Mouse (Mus musculus): ENCODE data around the gene Pcdh11x.
"Not testable (repeated sequence)": the region's sequence is repeated elsewhere in the genome, so short reads cannot be mapped to it uniquely, and the experiment has no call there.

Gene Pcdh11x

DNA sequence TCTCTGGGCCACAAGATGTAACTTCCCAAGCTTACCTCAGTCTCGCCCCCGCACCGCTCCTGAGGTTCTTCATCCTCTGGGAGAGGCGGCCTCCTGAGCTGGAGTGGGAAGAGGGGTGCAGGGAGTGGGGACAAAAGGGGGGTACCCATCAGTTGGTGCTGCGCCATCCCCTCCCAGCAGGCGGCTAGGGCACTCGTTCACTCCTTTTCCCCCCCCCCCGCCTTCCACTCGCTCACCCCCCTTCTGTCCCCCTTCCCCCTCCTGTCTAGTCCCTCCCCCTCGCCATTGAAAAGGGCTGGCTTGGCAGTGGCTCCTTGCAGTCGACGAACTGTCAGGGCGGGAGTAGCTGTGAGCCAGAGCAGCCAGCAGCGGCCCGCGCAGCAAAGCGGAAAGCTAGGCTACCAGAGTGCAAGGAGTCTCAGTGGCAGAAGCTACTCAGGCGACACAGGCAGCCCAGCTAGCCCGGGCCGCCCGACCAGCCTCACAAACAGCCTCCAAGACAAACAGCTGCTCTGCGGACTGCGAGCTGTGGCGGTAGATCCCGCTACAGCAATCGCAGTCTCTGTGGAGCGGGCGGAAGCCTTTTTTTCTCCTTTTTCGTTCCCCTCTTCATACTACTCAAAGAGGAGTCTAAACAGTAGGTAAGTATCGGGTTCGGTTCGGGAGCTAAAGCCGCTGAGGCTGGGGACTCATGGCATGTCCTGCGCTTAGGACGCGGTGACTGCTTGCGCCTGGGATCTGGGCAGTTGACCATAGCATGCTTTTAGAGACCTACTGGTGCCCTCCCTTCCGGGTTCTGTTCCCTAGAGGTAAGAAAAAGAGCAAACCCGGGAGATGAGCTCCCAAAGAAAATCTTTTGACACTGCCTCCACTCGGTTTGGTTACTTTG, at the start of gene Pcdh11x:
Pcdh11x (plus strand) TSS at position 249 of the 889 bp plus-strand sequence.
- no peak for DNase-seq (ENCODE audit: low read depth)

DNA sequence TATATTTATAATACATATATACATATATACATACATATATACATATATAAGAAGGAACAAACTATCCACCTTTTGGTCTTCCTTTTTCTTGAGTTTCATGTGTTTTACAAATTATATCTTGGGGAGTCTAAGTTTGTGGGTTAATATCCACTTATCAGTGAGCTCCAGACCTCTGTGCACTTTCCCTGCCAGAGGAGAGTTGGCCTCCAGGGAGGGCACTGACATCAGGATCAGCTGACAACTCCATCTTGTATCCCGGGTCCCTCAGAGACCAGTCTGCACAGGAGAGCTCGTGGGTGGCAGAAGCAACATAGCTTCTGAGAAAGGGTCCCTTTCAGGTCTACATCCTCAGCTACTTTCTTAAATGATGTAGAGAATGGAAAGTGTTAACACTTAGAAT, 30.0 kb upstream of the Pcdh11x start:
- DNase-seq (ENCODE audit: low read depth), result no peak

DNA sequence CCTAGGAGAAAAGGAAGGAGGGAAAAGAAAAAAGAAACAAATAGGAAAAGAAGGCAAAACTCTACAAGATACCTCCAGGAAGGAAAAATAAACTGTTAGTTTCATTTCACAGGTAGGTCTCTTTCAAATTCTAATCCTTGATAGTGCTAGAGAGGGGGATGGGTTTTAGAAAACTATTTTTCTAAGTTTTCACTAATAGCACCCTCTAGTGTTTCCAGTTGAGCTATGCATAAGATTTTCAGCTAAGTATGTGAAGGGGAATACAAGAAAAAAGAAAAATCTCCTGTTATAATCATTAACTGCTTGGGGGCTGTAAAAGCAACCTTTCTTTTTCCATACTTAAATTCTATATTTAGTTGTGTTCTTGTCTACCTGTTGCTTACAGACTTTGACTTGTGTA, 4.5 kb upstream of the Pcdh11x start:
- DNase-seq (ENCODE audit: low read depth), result no peak

DNA sequence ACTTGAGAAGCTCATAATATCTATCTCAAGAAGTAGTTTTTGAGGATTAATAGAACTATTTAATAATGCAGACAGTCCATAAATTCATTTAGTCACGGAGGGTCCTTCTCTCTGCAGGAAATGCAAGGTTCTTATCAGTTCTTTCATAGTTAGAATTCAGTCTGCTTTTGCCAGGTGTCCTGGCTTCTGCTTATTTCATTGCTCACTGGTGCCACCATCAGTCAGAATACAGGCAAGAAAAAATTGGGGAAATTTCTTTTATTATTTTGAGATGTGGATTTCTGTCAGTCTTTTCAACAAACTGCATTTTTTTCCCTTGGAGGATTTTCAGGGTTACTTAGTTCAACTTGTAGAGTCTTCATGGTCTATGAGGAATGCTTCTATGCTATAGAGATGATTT, 2.6 kb upstream of the Pcdh11x start:
- DNase-seq (ENCODE audit: low read depth), result no peak

DNA sequence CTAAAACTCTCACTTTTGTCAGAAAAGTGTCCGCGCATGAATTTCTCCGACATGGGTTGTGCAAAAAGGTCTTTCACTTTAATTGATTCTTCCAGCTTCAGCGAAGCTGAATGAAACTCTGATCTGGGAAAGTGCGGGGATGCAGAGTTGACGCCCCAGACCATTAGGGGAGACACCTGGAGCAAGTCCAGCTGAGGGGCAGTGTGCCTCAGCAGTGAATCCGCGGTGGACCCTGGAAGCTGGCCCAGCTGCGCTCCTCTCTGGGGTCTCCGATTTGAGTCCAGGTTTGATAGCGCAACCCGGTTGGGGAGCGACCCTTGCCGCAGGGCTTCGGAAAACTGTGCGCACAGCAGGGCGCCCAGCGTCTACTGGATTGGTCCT, 831 bp downstream of the Pcdh11x start:
- no peak for DNase-seq (ENCODE audit: low read depth)

DNA sequence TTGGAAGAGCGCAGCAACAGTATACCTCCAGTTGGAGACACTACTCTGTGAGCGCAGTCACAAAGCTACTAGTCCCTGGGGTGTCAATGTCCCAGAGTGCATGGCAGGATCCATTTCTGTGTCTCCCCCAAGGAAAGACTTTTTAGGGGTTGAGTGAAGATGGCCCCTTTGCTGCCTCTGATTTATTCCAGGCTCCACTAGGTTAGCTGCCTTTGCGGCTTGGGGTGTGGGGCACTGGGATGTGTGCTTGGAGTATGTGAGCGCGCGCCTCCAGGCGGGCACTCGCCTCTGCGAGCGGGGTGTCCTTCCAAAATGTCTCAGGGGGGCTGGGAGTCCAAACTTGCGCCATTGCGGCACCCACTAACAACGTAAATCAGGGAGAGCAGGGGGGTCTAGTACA, 1.6 kb downstream of the Pcdh11x start:
- no peak for DNase-seq (ENCODE audit: low read depth)

DNA sequence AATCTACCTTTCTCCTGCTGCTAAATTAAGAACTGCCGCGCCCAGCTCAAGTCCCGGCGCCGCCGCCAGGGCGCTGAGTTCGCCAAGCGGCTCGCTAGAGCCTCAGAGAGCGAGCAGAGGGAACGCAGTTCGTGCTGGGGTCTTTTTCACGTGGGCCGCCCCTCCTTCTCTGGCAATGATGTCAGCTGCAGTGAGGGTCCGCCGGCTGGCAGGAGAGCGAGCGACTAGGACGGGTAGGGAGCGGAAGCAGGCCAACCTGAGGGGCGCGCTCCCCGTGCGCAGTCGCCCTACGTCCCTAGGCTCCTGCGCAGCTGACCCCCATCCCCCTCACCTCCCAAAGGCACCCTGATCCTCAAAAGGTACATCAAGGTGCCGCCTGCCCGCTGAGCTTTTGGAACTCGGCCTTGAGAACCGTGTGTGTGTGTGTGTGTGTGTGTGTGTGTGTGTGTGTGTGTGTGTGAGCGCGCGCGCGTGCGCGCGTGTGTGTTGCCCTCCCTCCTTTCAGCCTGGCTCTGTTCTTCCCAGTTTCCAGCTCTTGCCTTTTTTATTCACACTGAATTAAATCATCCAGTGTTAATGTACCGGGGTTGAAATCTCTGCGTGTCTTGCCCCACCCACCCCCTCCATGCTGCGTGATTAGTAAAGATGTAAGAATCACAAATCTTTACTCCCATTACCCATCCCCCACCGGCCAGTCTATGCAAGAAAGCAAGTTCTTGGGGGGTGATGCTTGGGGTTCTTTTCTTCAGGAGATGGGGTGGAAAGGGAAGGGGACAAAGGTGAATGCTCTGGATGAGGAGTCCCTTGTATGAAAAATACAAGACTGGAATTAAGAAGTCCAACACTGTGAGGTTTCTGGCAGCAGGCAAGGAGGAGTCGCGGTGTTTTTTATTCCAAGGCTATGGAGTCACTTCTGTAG, 3.0 kb downstream of the Pcdh11x start:
- DNase-seq (ENCODE audit: low read depth), result no peak

DNA sequence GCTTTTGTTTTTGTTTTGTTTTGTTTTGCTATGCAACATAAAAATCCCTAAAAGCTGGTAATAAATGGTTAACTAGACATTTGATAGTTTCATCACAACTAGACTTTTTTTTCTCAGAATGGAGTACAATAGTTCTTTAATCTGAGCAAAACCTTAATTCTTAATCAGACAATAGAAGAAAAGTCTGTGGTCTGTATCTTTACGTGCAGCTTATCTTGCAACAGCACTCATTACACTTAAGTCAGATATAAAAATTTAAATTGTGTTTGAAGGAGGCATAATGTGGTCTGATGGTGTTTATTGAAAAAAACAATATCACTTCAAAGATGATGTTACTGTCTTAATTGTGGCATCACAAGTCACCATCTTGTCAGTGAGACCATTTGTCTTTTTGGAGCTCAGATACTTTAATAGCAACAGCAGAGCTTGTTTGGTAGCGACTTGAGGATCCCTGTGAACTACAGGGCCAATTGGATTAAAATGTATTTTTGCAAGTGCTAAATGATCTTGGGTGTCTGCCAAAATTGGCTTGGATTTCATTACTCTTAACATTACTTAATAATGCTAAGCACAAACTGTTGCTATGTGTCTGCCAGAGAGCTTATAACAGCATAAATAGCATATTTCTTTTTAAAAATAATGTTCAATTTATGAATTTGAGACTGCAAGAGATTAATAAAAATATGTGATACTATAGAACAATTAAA, 11.6 kb downstream of the Pcdh11x start:
- DNase-seq (ENCODE audit: low read depth), result no peak

DNA sequence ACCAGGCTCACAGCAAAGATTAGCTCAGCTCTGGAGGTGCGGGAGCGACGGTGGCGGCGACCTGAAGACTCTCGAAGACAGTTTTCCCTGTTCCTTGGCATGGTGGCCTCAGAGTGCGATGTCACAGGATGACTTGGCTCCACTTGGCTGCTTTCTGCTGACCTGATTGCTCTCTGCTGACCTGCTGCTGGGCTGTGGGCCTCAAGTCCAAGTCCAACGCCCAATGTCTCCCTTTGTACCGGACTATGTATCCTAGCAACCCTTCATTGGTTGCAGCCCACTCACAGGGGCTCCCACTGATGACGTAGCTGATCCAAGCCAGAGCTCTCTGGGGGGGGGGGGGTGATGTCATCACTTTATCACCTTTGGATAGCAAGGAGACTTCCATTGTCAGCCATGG, 22.9 kb downstream of the Pcdh11x start, which contains the start of gene H2afb3:
H2afb3 (minus strand) TSS at position 101 of the 400 bp plus-strand sequence.
- not testable (repeated sequence) for DNase-seq (ENCODE audit: low read depth)

DNA sequence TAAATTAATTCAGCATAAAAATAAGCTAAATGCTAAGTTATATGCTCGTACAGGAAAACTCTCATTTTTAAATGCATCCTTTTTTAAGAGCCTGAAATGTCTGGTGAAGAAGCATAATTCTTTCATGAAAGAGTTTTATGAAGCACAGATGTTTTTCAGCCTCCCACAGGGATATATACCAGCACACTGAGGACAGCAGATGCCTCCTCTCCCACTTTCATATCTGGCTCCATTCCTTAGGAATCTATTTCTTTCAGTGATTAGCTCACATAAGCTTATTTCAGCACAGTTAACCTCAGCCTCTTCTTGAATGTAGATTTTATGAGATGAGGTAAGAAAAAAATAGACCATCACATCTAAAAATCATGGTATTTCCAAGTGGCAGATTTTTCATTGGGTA, 176.2 kb downstream of the Pcdh11x start:
- no peak for DNase-seq (ENCODE audit: low read depth)

DNA sequence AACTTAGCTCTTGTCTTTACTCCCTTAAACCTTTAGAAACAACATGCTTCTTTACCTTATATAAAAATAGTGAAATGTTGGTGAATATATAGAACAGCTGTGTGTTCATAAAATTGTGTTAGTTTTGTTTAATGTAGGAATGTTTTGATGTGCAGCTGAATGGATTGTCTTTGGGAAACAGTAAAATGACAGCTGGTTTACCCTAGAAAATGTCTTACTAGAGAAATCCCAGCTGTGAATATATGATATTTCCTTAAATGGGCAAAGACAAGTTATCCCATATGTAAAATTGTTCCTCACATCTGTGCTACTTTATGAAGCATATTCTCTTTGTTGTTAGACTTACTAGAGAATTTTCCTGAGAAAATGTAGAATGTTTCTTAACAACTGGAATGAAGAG, 196.4 kb downstream of the Pcdh11x start:
- no peak for DNase-seq (ENCODE audit: low read depth)

DNA sequence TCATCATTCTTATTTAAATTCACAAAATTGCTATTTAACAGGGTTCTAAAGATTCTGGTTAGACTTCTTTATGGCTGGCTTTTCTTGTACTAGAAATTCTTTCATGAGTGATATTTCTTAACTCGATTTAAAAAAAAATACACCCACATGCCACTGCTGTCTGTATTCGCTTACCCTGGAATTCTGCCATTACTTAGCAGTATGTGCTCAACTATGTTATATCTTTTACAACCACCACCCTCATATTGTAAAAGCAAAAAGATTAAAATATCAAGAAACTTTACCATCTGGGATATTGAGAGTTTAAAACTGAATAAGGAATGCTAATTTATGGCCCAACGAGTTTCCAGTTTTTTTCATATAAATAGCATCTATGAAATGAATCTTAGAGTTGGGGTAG, 234.9 kb downstream of the Pcdh11x start:
- DNase-seq (ENCODE audit: low read depth), result no peak

DNA sequence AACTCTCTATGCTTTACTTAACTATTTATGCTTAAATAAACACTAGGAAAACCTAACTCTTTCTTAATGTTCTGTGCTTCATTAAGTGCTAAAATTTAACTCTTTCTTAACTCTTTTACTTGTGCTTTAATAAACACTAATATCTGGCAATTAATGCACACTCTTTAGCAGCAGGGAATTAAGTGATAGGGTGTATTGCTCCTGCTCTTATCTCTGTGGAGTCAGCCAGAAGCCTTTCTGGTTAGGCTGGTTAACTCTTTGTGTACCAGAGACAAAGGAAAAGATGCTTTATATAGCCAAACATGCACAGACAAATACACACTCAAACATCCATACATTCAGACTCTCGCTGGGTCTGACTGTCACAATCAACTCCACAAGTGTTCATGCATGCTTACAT, 309.2 kb downstream of the Pcdh11x start:
- no peak for DNase-seq (ENCODE audit: low read depth)

DNA sequence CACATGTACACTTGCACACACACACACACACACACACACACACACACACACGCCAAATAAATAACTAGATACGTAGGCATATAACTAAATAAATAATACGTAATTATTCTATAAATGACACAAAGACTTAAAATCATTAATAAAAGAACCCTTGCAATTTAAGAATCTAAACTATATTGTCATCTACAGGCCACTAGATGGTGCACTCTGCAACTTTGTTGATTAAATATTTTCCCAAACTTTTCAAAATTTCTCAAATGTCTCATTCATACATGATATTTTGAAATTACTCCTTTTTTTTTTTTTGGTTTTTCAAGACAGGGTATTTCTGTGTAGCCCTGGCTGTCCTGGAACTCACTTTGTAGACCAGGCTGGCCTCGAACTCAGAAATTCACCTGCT, 328.4 kb downstream of the Pcdh11x start:
- DNase-seq (ENCODE audit: low read depth), result no peak

DNA sequence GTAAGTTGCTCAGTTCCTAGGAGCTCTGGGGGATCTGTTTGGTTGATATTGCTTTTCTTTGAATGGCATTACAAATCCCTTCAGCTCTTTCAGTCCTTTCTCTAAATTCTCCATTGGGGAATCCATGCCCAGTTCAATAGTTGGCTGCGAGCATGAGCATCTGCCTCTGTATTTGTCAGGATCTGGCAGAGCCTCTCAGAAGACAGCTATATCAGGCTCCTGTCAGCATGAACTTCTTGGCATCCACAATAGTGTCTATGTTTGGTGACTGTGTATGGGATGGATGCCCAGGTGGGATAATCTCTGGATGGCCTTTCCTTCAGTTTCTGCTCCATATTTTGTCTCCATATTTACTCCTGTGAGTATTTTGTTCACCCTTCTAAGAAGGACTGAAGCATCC, 380.2 kb downstream of the Pcdh11x start:
- not testable (repeated sequence) for DNase-seq (ENCODE audit: low read depth)

DNA sequence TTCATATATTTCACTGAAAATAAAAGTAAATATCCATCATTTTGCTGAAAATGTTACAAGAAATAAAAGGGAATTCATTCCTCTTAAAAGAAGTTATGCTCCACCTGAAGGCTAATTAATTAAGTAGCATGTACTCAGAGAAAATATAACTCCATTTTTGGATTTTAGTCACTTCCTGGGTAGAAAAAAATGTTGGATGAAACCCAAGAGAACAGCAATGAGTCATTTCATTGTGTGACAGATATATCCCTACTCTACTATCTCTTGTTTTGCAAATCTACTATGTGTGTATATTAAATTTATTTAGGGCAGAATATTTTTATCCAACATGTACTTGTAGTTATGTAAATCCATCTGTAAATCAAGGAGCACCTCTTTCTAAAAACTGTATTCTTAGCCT, 444.1 kb downstream of the Pcdh11x start:
- DNase-seq (ENCODE audit: low read depth), result no peak

DNA sequence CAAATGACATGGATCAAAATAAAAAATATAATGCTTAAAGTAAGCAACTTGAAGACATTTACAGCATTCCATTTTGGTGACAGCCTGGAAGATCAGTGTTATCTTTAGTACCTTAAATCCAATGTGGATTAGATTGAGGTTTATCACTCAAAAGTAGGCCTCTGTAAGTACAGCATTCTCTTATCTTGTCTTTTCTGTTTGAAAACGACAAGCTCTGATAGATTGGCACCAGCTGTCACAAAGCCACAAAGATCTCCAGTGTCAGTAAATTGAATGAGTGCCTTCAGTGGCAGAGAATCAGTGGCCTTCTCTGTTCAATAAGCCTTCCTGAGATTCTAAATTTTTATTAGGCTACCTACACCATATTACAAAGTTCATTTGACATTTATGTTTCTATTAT, 445.7 kb downstream of the Pcdh11x start:
- no peak for DNase-seq (ENCODE audit: low read depth)

DNA sequence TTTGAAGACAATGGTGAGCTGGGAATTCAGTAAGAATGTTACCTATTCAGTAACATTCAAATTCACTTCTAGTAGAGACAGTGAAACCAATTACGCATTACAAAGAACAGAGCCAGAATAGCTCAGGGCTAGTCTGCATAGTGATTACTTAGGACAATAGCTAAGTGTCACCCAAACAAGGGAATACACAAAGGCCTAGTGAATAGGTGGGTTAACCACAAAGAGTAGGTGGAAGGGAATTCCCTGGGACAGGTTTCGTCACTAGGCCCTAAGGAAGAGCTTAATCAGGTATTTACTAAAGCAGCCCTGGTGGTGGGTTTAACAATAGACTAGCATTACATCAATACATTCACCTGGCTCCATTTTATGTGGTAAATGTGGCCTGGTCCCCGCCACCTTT, 654.5 kb downstream of the Pcdh11x start:
- no peak for DNase-seq (ENCODE audit: low read depth)
